Mouse (Mus musculus): ENCODE data around the gene Gramd1c.

Gene Gramd1c

DNA sequence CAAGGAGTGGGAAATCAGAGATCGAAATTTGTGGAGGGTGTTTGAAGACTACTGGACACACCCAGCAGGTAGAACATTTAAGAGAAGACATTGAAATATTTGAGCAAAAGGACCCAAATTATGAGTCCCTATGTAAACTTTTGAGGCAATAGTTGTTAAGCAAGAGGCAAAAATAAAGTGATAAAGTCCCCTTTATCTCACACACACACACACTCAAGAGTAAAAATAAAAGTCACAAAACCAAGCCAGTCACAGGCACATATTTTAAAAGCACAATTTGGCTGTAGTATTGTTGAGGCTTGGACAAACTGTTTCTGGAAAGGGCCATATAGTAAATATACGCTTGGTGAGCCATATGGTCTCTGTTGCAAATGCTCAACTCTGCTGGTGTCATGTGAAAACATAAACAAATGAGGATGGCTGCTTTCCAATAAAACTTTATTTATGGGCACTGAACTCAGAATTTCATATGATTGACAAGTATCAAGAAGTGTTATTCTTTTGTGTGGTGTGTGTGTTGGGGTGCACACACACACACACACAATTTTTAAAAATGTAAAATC is 44.1 kb downstream of the Gramd1c start:
- no peak for DNase-seq (ENCODE audit: extremely low read depth, low read depth, low spot score)

GRCm38 (mm10) chr16:44018372-44018771 is 44.8 kb downstream of the Gramd1c start:
- DNase-seq (ENCODE audit: extremely low read depth, low read depth, low spot score) = no peak

GRCm38 (mm10) chr16:44017707-44018106 is 45.4 kb downstream of the Gramd1c start:
- DNase-seq (ENCODE audit: extremely low read depth, low read depth, low spot score) = no peak

- peak; percentile 33 for DNase-seq (ENCODE audit: extremely low read depth, low read depth, low spot score)
These were observed 47.0 kb downstream of the Gramd1c start for GRCm38 (mm10) chr16:44016164-44016563.

GRCm38 (mm10) chr16:44015416-44016158 is 47.6 kb downstream of the Gramd1c start:
- no peak for DNase-seq (ENCODE audit: extremely low read depth, low read depth, low spot score)

DNA sequence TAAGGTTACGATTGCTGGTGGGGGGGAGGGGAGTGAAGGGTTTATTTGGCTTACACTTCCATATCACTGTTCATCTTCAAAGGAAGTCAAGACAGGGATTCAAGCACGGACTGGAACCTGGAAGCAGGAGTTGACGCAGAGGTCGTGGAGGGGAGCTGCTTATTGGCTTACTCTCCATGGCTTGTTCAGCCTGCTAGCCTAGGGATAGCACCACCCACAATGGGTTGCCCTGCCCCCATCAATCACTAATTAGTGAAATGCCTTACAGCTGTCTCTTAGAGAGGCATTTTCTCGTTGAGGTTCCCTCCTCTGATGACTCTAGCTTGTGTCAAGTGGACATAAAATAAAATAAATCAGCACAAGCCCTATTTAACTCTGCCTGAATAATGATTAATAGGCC is 52.1 kb downstream of the Gramd1c start:
- no peak for DNase-seq (ENCODE audit: extremely low read depth, low read depth, low spot score)

DNA sequence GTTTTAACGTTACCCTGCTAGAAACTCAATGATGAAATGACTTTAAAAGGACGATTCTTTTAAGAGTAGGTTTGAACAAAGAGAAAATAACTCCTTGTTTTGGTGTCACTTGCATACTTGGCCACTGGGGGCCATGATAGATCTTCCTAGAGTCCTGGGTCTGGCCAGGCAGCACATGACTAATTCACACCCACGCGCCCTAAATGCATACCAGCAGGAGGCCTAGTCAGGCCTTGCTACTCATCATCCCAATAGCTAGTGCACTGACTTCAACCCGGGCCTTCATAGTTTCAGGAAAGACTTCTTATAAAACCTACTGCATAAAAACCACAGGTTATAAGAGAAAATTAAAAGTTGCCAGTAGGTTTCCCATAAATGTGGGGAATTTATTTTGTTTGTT is 61.1 kb downstream of the Gramd1c start:
- DNase-seq (ENCODE audit: extremely low read depth, low read depth, low spot score) = no peak

GRCm38 (mm10) chr16:43999541-43999940 is 63.6 kb downstream of the Gramd1c start:
- no peak for DNase-seq (ENCODE audit: extremely low read depth, low read depth, low spot score)

- DNase-seq (ENCODE audit: extremely low read depth, low read depth, low spot score) = no peak
These were observed 64.0 kb downstream of the Gramd1c start for GRCm38 (mm10) chr16:43999111-43999510.

GRCm38 (mm10) chr16:43994623-43995022 is 68.5 kb downstream of the Gramd1c start:
- DNase-seq (ENCODE audit: extremely low read depth, low read depth, low spot score) = no peak

GRCm38 (mm10) chr16:43986299-43986698 is 76.8 kb downstream of the Gramd1c start:
- no peak for DNase-seq (ENCODE audit: extremely low read depth, low read depth, low spot score)

- peak; percentile 10 for DNase-seq (ENCODE audit: extremely low read depth, low read depth, low spot score)
These were observed 83.0 kb downstream of the Gramd1c start for GRCm38 (mm10) chr16:43980110-43980609.

DNA sequence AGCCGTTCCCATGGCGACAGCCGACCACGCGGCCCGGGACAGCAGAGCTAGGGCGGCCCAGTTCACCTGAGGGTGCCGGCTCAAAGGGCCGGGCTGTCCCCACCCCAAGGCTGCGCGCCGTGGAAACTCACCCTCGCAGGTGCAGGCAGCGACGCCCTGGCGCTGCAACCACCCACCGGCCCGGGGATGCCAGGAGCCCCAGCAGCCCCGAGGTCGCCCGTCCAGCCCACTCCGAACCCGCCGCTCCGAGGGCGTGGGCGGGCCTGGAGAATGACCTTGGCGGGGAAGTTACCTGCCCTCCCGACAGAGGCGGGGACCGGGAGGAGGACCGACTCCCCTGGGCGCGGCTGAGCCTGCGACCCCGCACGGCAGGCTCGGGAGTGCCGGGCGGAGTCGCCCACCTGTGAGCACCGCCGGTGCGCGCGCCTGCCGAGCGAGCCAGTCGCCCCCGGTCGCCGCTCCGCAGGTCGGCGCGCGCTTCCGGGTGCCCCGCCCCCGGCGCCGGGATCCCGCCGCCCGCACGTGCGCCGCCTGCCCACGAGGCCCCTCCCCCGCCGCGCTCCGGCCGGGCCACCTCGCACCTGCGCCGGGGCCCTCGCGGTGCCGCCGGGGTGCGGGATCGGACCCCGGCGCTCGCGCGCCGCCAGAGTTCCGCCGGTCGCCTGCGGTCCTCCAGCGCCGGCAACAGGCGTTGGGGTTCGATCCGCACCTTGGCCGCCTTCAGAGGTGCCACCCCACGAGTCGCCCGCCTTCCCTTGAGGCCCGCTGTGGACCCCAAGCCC is 83.6 kb downstream of the Gramd1c start, which contains the start of gene Zdhhc23:
Gene Zdhhc23, minus strand, starts transcription at position 464 of the 782 bp plus-strand sequence.
- no peak for DNase-seq (ENCODE audit: extremely low read depth, low read depth, low spot score)

GRCm38 (mm10) chr16:43979010-43979327 is 84.2 kb downstream of the Gramd1c start:
- DNase-seq (ENCODE audit: extremely low read depth, low read depth, low spot score) = no peak

DNA sequence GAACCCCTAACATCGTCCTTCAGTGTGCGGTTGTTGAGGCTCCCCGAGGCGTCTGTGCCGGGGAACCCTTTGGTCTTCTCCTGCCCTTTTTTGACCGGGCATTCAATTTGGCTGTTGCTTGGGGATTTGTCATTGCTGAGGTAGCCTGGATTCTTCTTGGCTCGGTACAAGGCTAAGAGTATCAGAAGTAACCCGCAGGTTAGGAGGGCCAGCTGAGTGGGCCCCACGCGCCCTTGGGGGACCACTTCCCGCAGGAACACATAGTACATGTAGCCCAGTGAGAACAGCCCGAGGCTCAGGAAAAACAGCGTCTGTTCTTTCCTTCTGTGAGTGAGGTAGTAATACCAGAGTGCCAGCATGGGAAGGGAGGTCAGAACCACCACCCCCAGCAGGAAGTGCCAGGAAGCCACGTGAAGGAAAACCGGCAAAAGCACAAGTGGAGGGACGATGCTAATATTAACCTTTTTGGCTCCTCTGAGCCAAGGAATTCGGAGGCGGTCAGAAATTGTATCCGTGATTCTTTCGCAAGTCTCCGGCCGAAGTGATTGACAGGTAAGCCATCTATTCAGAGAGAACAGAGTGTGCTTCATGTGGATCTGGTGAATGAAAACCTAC is 89.4 kb downstream of the Gramd1c start:
- no peak for DNase-seq (ENCODE audit: extremely low read depth, low read depth, low spot score)

DNA sequence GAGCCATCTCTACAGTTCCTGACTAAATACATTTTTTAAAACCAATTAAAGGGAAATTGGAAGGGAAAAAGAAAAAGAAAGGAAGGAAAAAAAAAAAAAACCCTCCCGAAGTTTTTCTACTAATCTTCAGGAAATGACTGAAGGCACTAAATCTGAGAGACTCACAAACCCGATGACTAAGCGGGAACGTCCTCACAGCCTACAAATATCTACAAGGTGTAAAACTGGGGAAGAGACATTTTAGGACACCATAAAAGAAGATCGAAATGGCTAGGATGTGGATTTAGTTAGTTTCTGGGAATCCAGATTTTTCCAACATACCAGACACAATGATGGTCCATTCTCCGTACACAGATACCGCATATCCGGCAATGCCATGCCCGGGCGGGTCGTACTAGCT is 90.0 kb downstream of the Gramd1c start:
- no peak for DNase-seq (ENCODE audit: extremely low read depth, low read depth, low spot score)

- no peak for DNase-seq (ENCODE audit: extremely low read depth, low read depth, low spot score)
These were observed 90.8 kb downstream of the Gramd1c start for GRCm38 (mm10) chr16:43972391-43972790.

GRCm38 (mm10) chr16:43971741-43972140 is 91.4 kb downstream of the Gramd1c start:
- no peak for DNase-seq (ENCODE audit: extremely low read depth, low read depth, low spot score)

DNA sequence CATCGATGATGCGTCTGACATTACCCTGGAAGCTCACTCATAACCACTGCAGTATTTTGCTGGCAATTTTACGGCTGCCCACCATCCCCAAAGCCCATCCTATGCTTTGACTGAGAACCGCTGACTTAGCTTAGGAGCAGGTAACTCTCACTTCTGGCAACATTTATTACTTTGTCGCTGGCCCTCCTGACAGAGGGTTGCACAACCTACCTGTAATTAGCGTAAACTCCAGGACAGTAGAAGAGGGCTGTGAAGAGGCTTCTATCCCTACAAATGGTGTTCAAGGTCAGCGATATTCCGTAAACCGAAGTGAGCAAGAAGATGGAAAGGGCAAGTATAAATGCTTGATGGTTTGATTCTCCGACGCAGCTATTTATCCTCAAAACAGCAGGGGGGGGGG is 92.0 kb downstream of the Gramd1c start:
- no peak for DNase-seq (ENCODE audit: extremely low read depth, low read depth, low spot score)

- DNase-seq (ENCODE audit: extremely low read depth, low read depth, low spot score) = no peak
These were observed 92.7 kb downstream of the Gramd1c start for GRCm38 (mm10) chr16:43970426-43970825.

GRCm38 (mm10) chr16:43965781-43966389 is 97.3 kb downstream of the Gramd1c start:
- DNase-seq (ENCODE audit: extremely low read depth, low read depth, low spot score) = no peak

All from fat pad, adult 2 months (tissue).